Mouse (Mus musculus) fat pad, adult 2 months (tissue): ENCODE data around the gene Chuk.
A peak's percentile ranks its signal among the peaks of the same experiment; 100 is the strongest.
"Not testable (repeated sequence)": the region's sequence is repeated elsewhere in the genome, so short reads cannot be mapped to it uniquely, and the experiment has no call there.

Source experiments
- DNase-seq: peaks from one replicate; pipeline ENCODE4 v3.0.0-alpha.2; 2011; ENCODE audit warnings: low read depth, low spot score; ENCODE audit errors: extremely low read depth

Chuk gene

DNA sequence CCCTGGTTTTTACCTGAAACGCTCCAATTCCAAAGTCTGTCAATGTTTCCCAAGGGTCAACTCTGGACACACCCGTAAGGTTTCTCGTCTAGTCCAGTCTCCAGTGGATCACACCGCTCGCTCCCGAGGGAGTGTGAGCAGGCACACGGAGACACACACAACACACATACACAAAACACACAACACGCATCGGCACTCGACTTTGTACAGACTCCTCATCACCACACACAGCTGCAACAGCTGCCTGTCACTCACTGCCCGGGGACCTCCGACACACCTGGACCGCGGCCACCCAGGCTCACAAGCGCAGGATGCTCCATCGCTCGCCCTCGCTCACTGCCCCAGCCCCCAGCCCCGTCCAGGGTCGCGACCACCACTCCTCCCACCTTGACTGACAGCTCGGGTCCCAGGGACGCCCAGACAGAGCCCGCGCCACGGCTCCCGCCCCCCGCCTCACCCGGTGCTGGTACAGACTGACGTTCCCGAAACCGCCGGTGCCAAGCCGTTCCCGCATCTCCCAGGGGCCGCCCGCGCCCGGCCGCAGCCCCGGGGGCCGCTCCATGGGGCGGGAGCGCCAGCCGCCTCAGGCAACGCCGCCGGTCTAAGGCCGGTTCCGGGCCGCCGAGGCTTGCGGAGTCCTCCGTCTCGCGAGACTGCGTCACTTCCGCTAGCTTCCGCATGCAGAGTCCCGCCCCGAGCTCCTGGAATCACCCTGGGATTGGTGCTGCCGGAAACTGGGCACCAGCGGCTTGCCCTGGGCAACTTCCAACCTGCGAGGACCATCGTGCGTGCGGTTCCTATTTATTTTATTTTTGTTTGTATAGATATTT, at the start of gene Chuk:
Gene Chuk, minus strand, starts transcription at position 650 of the 830 bp plus-strand sequence.
- DNase-seq = peak; percentile 51

DNA sequence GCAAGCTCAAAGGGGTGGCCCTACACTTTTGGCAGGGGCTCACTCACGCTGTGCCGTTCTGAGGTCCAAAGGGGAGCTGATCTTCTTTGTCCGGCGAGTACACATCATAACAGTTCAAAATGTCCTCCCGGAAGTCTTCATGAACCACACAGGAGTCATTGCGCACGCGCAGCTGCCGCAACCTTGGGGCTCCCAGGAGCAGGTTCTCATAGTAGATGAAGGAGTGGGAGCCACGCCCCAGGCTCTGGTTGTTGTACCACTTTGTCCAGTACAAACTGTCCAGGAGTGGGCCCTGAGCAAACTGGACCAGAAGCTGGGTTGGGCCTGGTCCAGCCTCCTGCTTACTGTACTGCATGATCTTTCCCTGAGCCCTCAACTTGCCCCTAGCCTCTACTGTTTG, 49.7 kb upstream of the Chuk start:
- DNase-seq = no peak

DNA sequence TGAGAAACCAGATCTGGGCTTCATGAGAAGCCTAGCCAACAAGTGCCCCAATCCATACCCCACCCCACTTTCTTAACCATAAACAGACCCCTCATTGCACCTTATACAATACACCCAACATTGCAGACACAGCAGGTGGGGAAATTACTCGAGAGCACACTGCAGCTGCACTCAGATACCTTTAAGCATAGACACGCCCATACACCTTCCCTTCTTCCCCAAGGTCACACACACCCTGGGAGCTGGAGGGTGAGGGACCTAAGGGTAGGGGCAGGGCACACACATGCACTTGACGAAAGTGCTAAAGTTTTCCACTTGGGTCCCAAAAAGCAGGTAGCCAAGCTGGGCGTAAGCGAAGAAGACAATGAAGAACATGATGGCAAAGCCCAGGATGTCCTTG, 46.5 kb upstream of the Chuk start:
- DNase-seq = no peak

DNA sequence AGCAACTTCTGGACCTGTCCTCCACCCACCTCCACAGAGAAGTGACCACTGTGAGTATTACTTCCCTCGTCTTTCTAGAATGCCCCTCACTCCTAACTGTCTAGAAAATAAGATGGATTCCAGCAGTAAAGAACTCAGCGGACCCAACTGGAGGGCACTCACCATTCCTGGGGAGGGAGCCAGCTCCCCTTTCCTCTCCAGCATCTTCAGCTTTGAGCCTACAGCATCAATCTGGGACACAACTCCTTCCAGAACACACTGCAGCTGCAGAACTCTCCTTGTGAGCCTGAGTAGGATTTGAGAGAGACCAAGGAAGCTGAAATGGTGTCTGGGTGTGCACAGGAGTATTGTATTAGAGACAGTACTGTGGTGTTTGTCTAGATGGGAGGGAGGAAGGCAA, 41.7 kb upstream of the Chuk start:
- DNase-seq = no peak

DNA sequence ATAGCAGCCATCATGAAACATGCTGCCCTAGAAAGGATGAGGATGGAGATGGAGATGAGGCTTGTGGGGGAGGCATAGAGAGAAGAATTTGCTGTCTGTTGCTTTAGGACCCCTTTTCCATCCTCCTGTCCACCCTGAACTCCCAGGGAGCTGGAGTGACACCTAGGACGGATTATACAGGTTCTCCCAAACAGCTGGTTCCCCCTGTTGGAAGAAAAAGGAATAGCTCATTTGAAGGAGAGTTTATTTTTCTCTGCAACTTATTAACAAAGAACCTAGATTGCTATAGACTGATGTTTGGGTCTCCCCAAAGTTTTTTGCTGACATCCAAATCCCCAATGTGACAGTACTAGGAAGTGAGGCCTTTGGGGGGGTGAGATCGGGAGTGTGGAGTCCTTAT, 41.1 kb upstream of the Chuk start:
- no peak for DNase-seq

DNA sequence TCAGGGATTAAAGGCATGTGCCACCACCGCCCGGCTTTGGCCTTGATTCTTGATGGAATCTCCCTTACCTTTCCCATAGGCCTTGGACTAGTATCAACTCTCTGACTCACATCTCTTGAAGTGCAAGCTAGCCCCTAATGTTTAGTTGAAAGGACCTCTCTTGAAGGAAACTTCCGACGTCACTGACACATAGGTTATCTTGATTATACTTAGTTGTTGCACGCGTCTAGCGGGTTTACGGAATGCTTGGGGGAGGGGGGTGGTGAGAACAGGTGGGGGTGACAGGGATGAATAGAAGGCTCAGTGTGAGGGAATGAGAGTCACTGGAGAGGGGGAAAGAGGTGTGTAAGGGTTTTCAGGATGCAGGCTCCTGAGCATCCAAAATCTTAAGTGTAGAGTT, 39.7 kb upstream of the Chuk start:
- DNase-seq = no peak

DNA sequence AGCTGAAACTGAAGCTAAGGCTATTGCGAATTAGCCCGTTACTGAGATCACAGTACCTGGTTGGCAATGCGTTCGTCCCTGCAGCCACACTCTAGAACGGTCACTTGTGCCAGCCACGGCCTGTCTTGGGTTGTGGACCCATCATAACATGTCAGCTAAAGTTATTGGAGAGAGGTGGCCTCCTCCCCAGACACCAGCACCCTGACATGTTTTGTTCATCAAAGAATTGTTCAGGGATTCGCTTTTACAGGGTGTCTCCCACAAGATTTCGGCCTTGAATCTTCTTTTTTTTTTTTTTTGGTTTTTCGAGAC, 39.2 kb upstream of the Chuk start:
- no peak for DNase-seq

DNA sequence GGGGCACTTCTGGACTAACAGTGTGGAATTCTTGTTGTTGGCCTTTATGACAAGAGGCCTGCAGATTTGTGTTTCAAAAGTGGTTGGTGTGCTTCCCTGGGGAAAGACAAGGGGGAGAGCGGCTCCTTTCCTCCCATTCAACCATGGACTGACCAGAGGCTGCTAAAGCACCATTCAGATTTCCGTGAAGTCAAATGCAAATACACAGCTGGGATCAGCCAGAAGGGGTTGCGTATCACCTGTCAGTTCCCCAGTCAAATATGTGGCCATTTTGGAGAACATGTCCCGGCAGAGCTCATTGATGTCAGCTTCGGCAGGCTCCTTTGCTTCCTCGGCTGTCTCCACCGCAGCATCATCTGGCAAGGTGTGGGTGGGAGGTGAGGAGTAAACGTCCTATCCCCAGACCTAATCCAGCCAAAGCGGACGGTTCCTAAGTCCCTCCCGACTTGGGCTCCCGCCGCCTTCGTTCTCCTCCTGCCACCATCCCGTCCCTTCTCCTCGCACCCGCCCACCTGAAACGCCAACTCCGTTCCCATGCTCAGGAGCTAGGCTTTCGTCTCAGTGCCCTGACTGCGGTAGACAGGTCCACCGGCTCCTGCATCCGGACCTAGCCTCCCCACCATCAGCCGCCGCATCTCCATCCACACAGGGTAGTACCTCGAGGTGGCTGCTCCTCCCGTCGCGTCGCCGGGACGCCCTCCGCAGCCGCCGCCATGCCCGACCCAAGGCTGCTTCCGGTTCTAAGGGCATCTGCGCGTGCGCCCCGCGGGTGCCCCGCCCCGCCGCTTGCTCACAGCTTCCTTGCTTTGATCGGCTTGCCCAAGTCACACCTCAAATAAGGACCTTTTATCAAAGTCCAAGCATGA, 38.7 kb upstream of the Chuk start, which contains the start of gene Bloc1s2:
Gene Bloc1s2, minus strand, starts transcription at position 745 of the 866 bp plus-strand sequence.
- no peak for DNase-seq

DNA sequence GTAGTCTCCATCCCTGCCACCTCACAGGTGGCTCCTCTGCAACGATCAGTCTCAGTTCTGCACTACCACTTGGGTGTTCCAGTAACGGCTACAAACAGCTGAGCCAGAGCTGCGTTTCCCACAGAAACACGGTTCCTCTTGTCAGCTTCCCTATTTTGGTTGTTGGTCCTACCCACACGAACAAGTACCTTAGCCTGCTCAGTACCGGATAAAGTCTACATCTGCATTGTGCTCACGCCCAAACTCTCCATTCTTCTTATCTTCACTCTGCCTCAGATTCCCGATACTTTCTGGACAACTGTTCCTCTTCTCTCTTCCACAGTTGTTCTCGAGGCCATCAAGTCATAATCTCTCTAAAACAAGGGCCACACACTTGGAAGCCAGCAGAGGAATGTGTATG, 37.1 kb upstream of the Chuk start:
- DNase-seq = no peak

DNA sequence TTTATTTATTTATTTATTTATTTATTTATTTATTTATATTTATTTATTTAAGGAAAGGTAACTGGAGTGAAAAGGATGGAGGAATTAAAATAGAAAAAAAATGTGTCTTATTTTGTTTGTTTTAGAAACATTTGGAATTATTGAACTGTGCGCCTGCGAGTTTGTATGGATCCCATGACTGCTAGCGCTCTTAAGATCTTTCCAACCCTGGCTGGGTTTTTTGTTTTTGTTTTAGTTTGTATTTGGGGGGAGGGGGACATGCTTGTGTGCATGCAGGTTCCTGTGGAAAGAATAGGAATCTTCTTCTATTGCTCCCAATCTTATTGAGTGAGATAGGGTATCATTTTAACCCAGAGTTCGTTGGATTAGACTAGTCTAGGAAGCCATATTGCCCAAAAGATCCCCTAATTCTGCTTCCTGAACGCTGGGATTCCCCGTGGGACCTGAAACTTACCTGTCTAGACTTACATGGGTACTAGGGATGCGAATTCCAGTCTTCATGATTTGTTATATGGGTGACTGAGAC, 28.7 kb upstream of the Chuk start:
- DNase-seq = no peak

DNA sequence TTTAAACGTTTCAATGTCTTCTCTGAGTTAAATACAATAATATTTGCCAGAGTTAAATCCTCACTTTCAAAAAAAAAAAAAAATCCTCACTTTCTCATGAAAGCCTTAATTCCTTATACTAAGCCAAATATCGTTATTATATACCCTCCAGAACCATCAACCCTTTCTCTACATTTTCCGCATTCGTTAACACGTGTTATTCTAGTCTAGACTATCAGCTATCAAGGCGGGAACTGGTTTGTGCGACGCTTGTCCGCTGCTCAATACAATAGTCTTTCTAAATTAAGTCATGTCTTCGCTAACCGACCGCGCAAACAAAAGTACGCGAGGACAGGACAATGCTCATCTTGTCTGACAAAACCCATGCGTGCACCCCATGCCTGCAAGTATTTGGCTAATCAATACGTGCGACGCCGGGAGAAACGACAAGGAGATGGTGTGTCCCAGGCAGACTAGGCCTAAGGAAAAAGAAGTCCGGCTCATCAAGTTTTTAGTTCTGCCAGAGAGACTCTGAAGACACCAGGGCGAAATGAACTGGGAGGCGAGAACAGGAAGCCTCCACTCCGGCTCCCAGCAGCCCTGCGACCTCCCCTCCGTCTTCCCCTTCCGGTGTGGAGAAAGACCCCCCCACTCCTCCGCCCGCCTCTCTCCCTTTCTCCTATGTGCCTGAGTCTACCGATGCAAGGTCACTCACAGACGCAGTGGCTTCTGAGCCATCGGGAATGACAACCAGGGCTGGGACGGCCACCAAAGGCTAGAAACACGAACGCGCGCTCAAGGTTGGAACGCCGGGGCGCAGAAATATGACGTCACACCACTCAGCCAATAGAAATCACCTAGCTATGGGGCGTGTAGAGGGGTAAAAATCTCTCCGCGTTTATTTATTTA, 28.0 kb upstream of the Chuk start, which contains the start of gene Cwf19l1:
Gene Cwf19l1, minus strand, starts transcription at position 805 of the 888 bp plus-strand sequence.
- peak; percentile 18 for DNase-seq

DNA sequence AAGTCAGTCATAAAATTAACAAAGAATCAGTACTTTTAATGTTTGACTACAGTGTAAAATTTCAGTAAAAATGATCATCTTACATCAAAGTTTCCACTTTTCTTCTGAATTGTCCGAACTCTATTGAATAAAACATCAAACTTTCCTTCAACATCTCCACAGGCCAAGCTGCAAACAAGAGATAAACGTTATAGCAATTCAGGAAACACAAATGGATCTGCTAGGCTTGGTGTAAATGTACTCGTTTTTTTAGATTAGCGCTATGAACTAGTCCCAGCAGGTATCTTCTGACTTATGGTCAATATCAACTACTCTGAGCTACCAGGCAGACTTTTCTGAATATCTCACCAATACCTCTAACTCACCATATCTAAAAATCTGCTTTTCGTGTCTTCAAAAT, 25.6 kb upstream of the Chuk start:
- no peak for DNase-seq

DNA sequence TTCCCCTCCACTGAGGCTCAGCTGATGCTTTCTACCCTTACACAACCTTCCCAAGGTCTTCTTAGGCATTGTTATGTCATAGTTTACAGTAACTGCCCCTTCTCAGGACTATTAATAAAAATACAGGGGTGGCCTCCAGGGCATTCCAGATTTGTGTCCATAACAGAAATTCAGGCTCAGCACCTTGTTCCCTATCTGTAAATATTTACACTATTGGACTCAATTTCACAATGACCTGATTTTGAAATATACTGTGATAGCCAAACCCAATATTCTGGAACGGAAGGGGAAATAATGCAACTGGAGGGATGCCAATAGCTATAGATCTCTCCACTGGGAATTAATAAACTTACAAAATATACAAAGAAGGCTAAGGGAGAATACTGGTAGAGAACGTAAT, 21.3 kb upstream of the Chuk start:
- DNase-seq = no peak

DNA sequence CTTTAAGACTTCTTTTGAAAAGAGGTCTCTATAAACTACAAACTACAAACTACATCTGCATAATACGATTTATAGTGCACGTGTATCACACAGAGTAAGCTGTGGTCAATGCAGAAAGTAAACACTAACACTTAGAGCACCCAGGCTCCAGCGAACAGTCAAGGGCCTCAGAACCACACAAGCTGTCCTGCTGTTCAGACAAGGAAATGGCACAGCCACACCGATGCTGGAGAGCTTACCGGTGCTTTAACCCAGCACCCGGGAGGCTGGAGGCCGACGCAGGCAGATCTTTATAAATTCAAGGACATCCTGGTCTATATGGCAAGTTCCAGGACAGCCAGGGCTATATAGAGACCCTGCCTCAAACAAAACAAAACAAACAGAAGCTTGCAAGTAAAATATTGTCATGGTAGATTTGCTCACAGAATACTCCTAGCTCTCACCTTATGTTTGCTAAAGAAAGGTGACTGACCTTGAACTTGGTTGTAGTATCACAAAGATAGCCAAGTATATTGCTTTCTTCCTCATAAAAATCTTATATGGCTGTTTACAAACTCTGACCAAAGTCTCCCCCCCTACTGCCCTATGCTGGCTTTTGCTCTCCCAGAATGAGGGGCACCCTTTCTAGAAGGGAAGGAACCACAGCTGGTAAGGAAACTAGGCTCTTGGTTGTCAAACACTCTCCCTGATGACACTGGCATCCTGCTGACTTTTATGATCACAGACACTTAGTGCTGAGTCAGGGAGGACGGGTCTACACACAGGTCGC, 20.6 kb upstream of the Chuk start:
- DNase-seq = no peak

DNA sequence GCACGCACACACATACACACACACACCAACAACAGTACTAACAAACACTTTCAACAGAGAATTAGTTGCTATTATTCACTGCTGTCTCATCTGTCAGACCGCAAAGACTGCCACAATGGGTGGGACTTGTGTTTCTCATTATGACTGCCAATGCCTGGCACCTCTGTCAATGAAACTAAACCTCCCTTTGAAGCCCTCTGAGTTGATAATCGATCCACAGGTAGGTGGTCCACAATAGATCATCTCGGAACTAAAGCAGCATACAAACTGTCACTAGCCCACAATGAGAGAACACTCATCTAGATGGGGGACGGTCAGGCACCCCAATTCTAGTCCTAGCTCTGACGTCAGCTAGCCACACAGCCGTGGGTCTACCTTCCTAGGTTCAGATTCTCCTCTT, 13.9 kb upstream of the Chuk start:
- no peak for DNase-seq

DNA sequence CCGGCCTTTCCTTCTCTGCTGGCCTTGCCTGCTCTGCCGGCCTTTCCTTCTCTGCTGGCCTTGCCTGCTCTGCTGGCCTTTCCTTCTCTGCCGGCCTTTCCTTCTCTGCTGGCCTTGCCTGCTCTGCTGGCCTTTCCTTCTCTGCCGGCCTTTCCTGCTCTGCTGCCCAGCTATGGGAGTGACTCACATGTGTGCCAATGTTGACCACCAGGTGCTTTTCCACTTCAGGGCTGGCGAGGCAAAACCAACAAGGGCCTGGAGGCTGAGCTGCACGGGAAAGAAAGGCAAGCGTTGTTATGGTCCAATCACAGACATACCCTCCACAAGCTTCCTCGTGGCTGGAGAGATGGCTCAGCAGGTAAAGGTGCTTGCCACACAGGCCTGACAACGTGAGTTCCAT, 13.4 kb upstream of the Chuk start:
- not testable (repeated sequence) for DNase-seq

DNA sequence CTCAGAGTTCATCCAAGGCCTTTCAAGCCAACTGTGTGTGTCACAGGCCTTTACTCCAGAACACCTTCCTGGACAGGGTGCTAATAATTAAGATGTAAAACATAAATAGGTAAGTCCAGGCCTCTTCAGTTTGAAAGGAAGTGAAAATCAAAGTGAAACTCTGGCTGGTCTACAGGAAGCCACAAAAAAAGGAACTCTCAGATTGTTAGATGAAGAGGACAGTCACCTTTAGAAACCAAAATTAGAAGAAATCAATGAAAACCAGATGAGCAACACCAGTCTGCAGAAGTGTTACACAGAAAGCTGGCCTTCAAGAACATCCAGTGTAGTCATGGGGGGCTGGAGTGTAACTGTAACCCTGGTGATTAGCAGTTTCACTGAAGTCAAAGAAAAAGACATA, 10.5 kb upstream of the Chuk start:
- no peak for DNase-seq

DNA sequence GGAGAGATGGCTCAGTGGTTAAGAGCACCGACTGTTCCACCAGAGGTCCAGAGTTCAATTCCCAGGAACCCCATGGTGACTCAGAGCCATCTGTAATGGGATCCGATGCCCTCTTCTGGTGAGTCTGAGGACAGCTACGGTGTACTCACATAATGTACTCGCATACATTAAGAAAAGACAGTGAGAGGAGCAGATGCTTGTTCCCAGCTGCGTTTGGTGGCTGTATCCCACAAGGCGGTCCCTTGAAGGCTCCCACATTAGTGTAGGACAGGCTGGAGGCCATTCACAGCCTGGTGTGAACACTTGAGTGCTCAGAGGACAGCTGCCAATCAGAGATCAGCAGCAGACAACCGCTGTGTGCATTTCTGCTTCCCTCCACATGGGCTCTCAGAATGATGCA, 4.4 kb upstream of the Chuk start:
- no peak for DNase-seq

DNA sequence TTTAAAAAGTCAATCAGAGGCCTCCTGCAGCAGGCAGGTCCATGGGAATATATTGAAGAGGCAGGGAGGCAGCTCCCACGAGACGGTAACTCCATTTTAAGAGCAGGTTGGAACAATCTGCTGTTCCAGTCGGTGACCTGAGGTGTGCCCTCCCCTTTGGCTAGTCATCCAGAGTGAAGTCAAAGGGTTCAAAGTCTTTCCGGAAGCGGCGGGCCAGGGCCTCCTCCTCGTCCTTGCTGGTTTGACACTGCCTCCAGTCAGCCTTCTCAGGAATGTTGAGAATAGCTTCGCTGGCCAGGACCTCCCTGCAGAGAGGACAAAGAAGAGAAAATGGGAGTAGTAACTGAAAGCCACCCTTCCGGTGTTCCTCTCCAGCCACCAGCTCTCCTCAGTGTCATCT, 3.1 kb upstream of the Chuk start:
- no peak for DNase-seq

DNA sequence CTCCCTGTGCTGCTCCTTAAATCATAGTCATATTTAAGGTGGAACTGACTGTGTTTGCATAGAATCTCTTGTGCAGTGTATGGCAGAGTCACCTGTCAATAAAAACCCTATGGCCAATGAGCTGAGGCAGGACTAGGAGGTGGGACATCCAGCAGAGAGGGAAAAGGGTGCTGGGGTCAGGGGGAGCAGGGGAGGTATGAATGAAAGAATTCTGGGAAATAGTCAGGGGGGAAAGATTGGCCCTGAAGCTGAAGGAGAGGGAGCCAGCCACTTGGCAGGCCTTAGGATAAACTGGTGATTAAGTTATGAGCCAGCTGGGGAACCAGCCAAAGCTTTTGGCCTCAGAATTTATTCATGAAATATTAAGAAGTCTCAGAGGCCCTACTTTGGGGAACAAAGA, 1.7 kb upstream of the Chuk start:
- no peak for DNase-seq
